Mouse (Mus musculus) stomach, postnatal 0 days (tissue): ENCODE results near the gene Sgcg.
A peak's percentile ranks its signal among the peaks of the same experiment; 100 is the strongest.

Experiments used
- CTCF ChIP-seq: IDR thresholded peaks from 2 replicates; pipeline ENCODE4 v1.5.1; 2016; ENCODE audit warnings: antibody characterized with exemption, low read depth, mild to moderate bottlenecking, moderate library complexity
- EP300 ChIP-seq: optimal IDR thresholded peaks from 2 replicates; pipeline ENCODE3; 2016; ENCODE audit warnings: antibody characterized with exemption

- TF ChIP-seq CTCF (peak; percentile 61; the same call in 1 of the 2 replicates), EP300 (no peak)
These were observed 35.8 kb upstream of the Sgcg start for GRCm38 (mm10) chr14:61293884-61294737.
